Mouse (Mus musculus): ENCODE measurements at regions not wholly inside any gene's neighbourhood (a gene's known extent, or its start where the extent isn't known, plus 50 kb on each side); places are given as distances from the start of the nearest gene placed in this dataset.

- no peak for TF ChIP-seq CTCF (IDR thresholded peaks at IDR 0.05; ENCODE audit: low read depth, low read length)
- TF ChIP-seq TAL1 (conservative IDR thresholded peaks at IDR 0.05; ENCODE audit: low read depth, low read length), result no peak
- no peak for TF ChIP-seq GATA2 (IDR thresholded peaks at IDR 0.05; ENCODE audit: borderline replicate concordance, low read depth, low read length)
- no peak for TF ChIP-seq GATA1 (IDR thresholded peaks at IDR 0.05; ENCODE audit: borderline replicate concordance, low read length)
These were observed 105.2 kb downstream of the Gm7489 start for GRCm38 (mm10) chr15:53989888-53990287.
